ENCODE assay signal across 18 mouse cellular contexts in genomic region chr12:72150786-72151185, GRCm38 (mm10). TPM values are rescaled to one million over a fixed set of nuclear protein-coding genes. Genes with fewer than 3 reads are reported as not detected.
DNase-seq lines count a peak whose midpoint lies in the region; ATAC-seq lines count a peak whose summit lies in the region.
"Had no signal": no experiment of that assay in that cellular context is flagged by ENCODE, and none has a peak within 500 bp of the region (broad histone marks: within the 10 kb centered on the region; RNA-seq: fewer than 3 reads in every experiment).

No protein-coding gene starts in this region.

- WGBS in hindbrain, embryonic 16.5 days = 19% methylated on average over 4 of the region's 4 CpGs

- no peaks in the 10 kb centered on the region; the same call in 1 of the 2 replicates for H3K4me1 ChIP-seq in hindbrain, embryonic 16.5 days (ENCODE audit: control insufficient read depth, insufficient read depth, low read depth, low read length)
- H3K4me1 ChIP-seq: heart, embryonic 12.5 days; limb, embryonic 13.5 days had no signal

- no peak overlapping the region for H3K4me2 ChIP-seq in hindbrain, embryonic 16.5 days (ENCODE audit: low read length)
- H3K4me2 ChIP-seq: heart, embryonic 12.5 days; limb, embryonic 13.5 days; lung, embryonic 14.5 days; midbrain, embryonic 12.5 days had no signal

- DNase-seq in layer of hippocampus, adult 11-12 months (ENCODE audit: low spot score) = peak; percentile 32
- no peak for DNase-seq in layer of hippocampus, adult 9-10 months (ENCODE audit: low spot score)
- DNase-seq in mesoderm, embryonic 11.5 days (ENCODE audit: low read depth, low spot score) = peak; percentile 6
- DNase-seq in right cerebral cortex, postnatal 36 days (ENCODE audit: low spot score in 2 of 2) = peak; percentile 18 to 45
- no peak for DNase-seq in thymus, postnatal 10 days (ENCODE audit: low spot score in 2 of 2)
- DNase-seq in adrenal gland, adult (ENCODE audit: inconsistent age in 2 of 2, low spot score in 1 of 2) = no peak
- no peak for DNase-seq in adrenal gland, postnatal 25 days
- DNase-seq: adrenal gland, adult 2 months; gastrocnemius, postnatal 14 days; kidney, postnatal 14 days; lung, embryonic 14.5 days; thymus, postnatal 36 days had no signal

- ATAC-seq in hindbrain, embryonic 16.5 days = peak; percentile 27; the same call in 1 of the 2 replicates

- no peaks in the 10 kb centered on the region for H3K36me3 ChIP-seq in hindbrain, embryonic 16.5 days (ENCODE audit: control insufficient read depth, insufficient read depth, low read length)
- H3K36me3 ChIP-seq: heart, embryonic 12.5 days; limb, embryonic 13.5 days; midbrain, embryonic 12.5 days had no signal

- H3K27me3 ChIP-seq in hindbrain, embryonic 16.5 days (replicated peaks; ENCODE audit: control insufficient read depth, insufficient read depth, low read length) = no peaks in the 10 kb centered on the region
- H3K27me3 ChIP-seq: heart, embryonic 12.5 days; limb, embryonic 13.5 days; midbrain, embryonic 12.5 days had no signal

- no peak overlapping the region for H3K9ac ChIP-seq in hindbrain, embryonic 16.5 days (ENCODE audit: low read depth, low read length)
- H3K9ac ChIP-seq: heart, embryonic 12.5 days; limb, embryonic 13.5 days; lung, embryonic 14.5 days; midbrain, embryonic 12.5 days had no signal

- no peak overlapping the region for H3K4me3 ChIP-seq in hindbrain, embryonic 16.5 days (ENCODE audit: low read length)
- H3K4me3 ChIP-seq: heart, embryonic 12.5 days; limb, embryonic 13.5 days; midbrain, embryonic 12.5 days had no signal

- no peaks in the 10 kb centered on the region for H3K9me3 ChIP-seq in hindbrain, embryonic 16.5 days (ENCODE audit: control insufficient read depth, low read length)
- H3K9me3 ChIP-seq: heart, embryonic 12.5 days; limb, embryonic 13.5 days; midbrain, embryonic 12.5 days had no signal

- no peak overlapping the region for H3K27ac ChIP-seq in hindbrain, embryonic 16.5 days (ENCODE audit: low read depth, low read length)
- H3K27ac ChIP-seq: limb, embryonic 13.5 days; midbrain, embryonic 12.5 days had no signal

RNA-seq across cellular contexts. Expression of gene Ccdc175, which starts 34.0 kb away (rescaled TPM):
- not detected in 2 replicates for polyA plus RNA-seq in hindbrain, embryonic 16.5 days (2015; fragmentation: Nextera tagmentation; extraction: Ambion mirVana)
- not detected in 2 replicates for total RNA-seq in adrenal gland, postnatal 25 days (2021)
- total RNA-seq: adrenal gland, adult 2 months; gastrocnemius, postnatal 14 days; neutrophil, adult 5-6 weeks had no signal
- polyA plus RNA-seq: adrenal gland, adult 2 months; C2C12; heart, embryonic 12.5 days; limb, embryonic 13.5 days; lung, embryonic 14.5 days; midbrain, embryonic 12.5 days had no signal

Comparison
In these comparisons a context has a peak if more than half of its experiments do, and no peak if none do; other contexts are left out.
1. DNase-seq: peak in layer of hippocampus, adult 11-12 months (single experiment), mesoderm, embryonic 11.5 days (single experiment) and right cerebral cortex, postnatal 36 days (2 of 2); none in layer of hippocampus, adult 9-10 months (single experiment), thymus, postnatal 10 days (0 of 2), adrenal gland, adult (0 of 2) and adrenal gland, postnatal 25 days (single experiment).